Mouse (Mus musculus): ENCODE measurements around the gene Olfr166. TPM values are rescaled to one million over a fixed set of nuclear protein-coding genes. Genes with fewer than 3 reads are reported as not detected.
"Not testable (repeated sequence)": the region's sequence is repeated elsewhere in the genome, so short reads cannot be mapped to it uniquely, and the experiment has no call there.

Olfr166 gene
- polyA plus RNA-seq (2015; fragmentation: Nextera tagmentation; extraction: Ambion mirVana) = not detected in 2 replicates

DNA sequence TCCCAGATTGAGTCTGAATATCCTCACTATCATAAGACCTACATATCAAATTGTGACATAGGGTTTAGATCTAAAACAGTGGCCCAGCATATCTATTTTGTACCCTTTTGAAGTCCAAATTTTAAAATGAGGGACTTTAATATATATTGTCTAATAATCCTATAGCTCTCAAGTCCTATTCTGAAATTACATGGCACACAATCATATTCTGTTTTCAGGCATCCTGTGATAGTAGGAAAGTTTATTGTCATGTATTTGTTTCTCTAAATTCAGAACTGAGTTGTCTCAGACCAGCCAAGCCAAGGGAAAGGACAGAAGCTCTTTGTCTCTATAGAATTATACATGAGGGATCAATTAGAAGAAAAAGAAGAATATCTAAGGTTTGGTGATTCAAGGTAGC, at the start of gene Olfr166:
TSS of gene Olfr166 (plus strand) at position 301 of the 400 bp plus-strand sequence.
- H3K4me3 ChIP-seq = no peak within 1 kb of the TSS
- H3K9ac ChIP-seq = no peak within 1 kb of the TSS
- H3K4me1 ChIP-seq (replicated peaks) = no peaks in the 10 kb centered on the region
- no peaks in the 10 kb centered on the region for H3K27me3 ChIP-seq
- peaks cover 5% of the 10 kb centered on the region; the same call in 1 of the 2 replicates for H3K9me3 ChIP-seq
- H3K36me3 ChIP-seq = no peaks in the 10 kb centered on the region
- H3K4me2 ChIP-seq = no peak within 1 kb of the TSS
- no peak for ATAC-seq (ENCODE audit: low FRiP score)
- H3K27ac ChIP-seq = no peak within 1 kb of the TSS

DNA sequence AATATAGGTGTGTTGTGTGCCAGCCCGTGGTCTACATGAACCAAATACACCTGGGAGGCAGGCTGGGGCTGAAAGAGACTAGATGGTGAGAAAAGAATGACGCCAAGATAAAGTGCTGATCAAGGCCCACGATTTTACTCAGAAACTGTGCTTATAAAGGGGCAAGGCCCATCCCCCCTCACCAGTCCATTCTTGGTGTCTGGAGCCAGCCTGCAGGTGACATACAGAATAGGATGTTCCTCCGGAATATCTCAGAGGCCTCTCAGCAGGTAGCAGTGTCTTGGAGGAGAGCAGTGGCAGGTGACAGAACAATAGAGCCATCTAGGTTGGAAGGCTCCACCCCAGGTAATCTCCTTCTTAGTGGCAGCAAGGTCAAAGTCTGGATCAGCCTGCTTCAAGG, 24.8 kb upstream of the Olfr166 start:
- not testable (repeated sequence) for H3K9me3 ChIP-seq; H3K4me2 ChIP-seq; H3K4me3 ChIP-seq; H3K4me1 ChIP-seq (replicated peaks); H3K9ac ChIP-seq; H3K36me3 ChIP-seq; H3K27me3 ChIP-seq; H3K27ac ChIP-seq; ATAC-seq (ENCODE audit: low FRiP score)
- WGBS = 83% methylated on average over 4 of the region's 4 CpGs

DNA sequence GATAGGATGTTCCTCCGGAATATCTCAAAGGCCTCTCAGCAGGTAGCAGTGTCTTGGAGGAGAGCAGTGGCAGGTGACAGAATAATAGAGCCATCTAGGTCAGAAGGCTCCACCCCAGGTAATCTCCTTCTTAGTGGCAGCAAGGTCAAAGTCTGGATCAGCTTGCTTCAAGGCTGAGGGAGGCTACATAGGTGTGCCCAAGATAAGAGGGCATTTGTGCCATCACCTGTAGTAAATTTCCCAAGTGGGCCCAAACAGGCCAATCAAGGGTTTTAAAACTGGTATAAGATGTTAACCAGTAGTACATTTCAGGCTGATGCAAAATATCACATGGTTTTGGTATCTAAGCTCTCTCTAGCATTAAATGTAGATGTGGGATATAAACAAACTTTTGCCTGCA, 19.1 kb upstream of the Olfr166 start:
- Histone ChIP-seq H3K9ac (no peak overlapping the region), H3K9me3 (no peaks in the 10 kb centered on the region), H3K4me2 (no peak overlapping the region), H3K4me1 (replicated peaks) (no peaks in the 10 kb centered on the region), H3K36me3 (no peaks in the 10 kb centered on the region), H3K27me3 (no peaks in the 10 kb centered on the region), H3K27ac (no peak overlapping the region), H3K4me3 (no peak overlapping the region)
- no peak for ATAC-seq (ENCODE audit: low FRiP score)
- WGBS = 91% methylated on average over 1 of the region's 1 CpGs

DNA sequence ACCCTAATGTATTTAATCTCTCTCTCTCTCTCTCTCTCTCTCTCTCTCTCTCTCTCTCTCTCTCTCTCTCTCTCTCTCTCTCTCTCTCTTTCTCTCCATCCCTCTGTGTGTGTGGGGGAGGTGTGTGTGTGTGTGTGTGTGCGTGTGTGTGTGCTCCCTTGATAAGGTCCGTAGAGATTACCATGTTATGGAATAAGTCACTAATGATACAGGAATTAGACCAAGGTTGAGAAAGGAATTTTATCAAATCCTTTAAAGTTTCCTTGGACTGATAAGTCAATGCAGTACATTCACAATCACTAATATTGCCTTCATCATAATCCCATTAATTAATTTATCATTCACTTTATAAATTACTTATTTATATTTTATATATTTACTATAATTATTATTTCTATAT, 38.7 kb downstream of the Olfr166 start, which contains the start of gene Olfr167:
TSS of gene Olfr167 (minus strand) at position 101 of the 400 bp plus-strand sequence.
- H3K9me3 ChIP-seq = no peaks in the 10 kb centered on the region
- no peak for ATAC-seq (ENCODE audit: low FRiP score)
- H3K4me3 ChIP-seq = no peak within 1 kb of the TSS

DNA sequence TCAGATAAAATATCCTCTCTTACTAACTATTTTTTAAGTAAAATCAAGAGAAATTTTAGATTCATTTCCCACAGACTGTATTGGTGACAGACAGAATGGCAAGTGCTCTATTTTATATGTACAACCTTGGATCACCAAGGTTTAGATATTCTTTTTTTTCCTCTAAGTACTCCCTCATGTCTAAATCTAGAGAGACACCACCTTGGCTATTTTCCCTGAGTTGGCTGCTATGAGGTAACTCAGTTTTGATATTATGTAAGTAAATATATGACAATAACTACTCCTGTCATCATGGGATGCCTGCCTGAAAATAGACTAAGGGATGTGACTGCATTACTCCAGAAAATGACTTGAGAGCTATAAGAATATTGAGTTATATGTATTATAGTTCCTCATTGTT, 52.0 kb downstream of the Olfr166 start, which contains the start of gene Olfr168:
TSS of gene Olfr168 (minus strand) at position 101 of the 400 bp plus-strand sequence.
- H3K9me3 ChIP-seq = 0 out of 2 replicates have a peak, but pooled peaks cover 5% of the 10 kb centered on the region
- H3K4me3 ChIP-seq = no peak within 1 kb of the TSS
- H3K4me2 ChIP-seq = no peak within 1 kb of the TSS
- no peaks in the 10 kb centered on the region for H3K36me3 ChIP-seq
- no peaks in the 10 kb centered on the region for H3K4me1 ChIP-seq (replicated peaks)
- H3K27ac ChIP-seq = no peak within 1 kb of the TSS
- no peak for ATAC-seq (ENCODE audit: low FRiP score)
- no peaks in the 10 kb centered on the region for H3K27me3 ChIP-seq
- no peak within 1 kb of the TSS for H3K9ac ChIP-seq

More for the DNA sequence above, 38.7 kb downstream of the Olfr166 start, which contains the start of gene Olfr167:
- Histone ChIP-seq H3K27me3 (no peaks in the 10 kb centered on the region), H3K4me2 (no peak within 1 kb of the TSS), H3K36me3 (no peaks in the 10 kb centered on the region), H3K9ac (no peak within 1 kb of the TSS), H3K27ac (no peak within 1 kb of the TSS), H3K4me1 (replicated peaks) (no peaks in the 10 kb centered on the region)
- 95% methylated on average over 2 of the region's 2 CpGs for whole genome bisulfite sequencing

Other genes with a start within 250 kb of the Olfr166 start
- not detected in 2 replicates for gene Olfr164, start 169.6 kb upstream of the Olfr166 start, polyA plus RNA-seq (2015; fragmentation: Nextera tagmentation; extraction: Ambion mirVana)
- gene Olfr165, start 60.6 kb upstream of the Olfr166 start, polyA plus RNA-seq (2015; fragmentation: Nextera tagmentation; extraction: Ambion mirVana) = not detected in 2 replicates
- not detected in 2 replicates for gene Olfr167, start 38.6 kb downstream of the Olfr166 start, polyA plus RNA-seq (2015; fragmentation: Nextera tagmentation; extraction: Ambion mirVana)
- gene Olfr168, start 51.9 kb downstream of the Olfr166 start, polyA plus RNA-seq (2015; fragmentation: Nextera tagmentation; extraction: Ambion mirVana) = not detected in 2 replicates
- gene Olfr169, start 88.1 kb downstream of the Olfr166 start, polyA plus RNA-seq (2015; fragmentation: Nextera tagmentation; extraction: Ambion mirVana) = not detected in 2 replicates
- not detected in 2 replicates for gene Olfr170, start 128.2 kb downstream of the Olfr166 start, polyA plus RNA-seq (2015; fragmentation: Nextera tagmentation; extraction: Ambion mirVana)
- not detected in 2 replicates for gene Olfr171, start 146.2 kb downstream of the Olfr166 start, polyA plus RNA-seq (2015; fragmentation: Nextera tagmentation; extraction: Ambion mirVana)
- 0.06 TPM in 1 of 2 replicates, not detected in the other for gene Lamp3, start 222.7 kb downstream of the Olfr166 start, polyA plus RNA-seq (2015; fragmentation: Nextera tagmentation; extraction: Ambion mirVana)

Measured in hindbrain, embryonic 13.5 days (tissue).